Mouse (Mus musculus) forebrain, embryonic 12.5 days (tissue): Measurements from ENCODE around the gene Fam69a. TPM values are rescaled to one million over a fixed set of nuclear protein-coding genes. Genes with fewer than 3 reads are reported as not detected.

Experiments
- ATAC-seq: fragments of 200-750 bp; cut with Nextera tagmentation; 2 replicates; pipeline ENCODE4 v1.8.0; 2017; ENCODE audit warnings: moderate TSS enrichment; ENCODE audit not compliant: low FRiP score
- H3K27ac ChIP-seq: fragments of 300-500 bp; sonication (generic); 2 replicates; pipeline ENCODE4 v1.5.1; 2016; ENCODE audit warnings: mild to moderate bottlenecking
- H3K27me3 ChIP-seq: fragments of 300-500 bp; sonication (generic); 2 replicates; pipeline ENCODE4 v1.6.1; 2016; ENCODE audit warnings: mild to moderate bottlenecking
- H3K36me3 ChIP-seq: fragments of 300-500 bp; sonication (generic); replicated peaks from 2 replicates; pipeline ENCODE4 v1.6.1; 2016; ENCODE audit warnings: mild to moderate bottlenecking
- H3K4me1 ChIP-seq: fragments of 300-500 bp; sonication (generic); 2 replicates; pipeline ENCODE4 v1.6.1; 2016
- H3K4me2 ChIP-seq: fragments of 300-500 bp; sonication (generic); 2 replicates; pipeline ENCODE4 v1.6.1; 2016; ENCODE audit warnings: mild to moderate bottlenecking, moderate library complexity
- H3K4me3 ChIP-seq: fragments of 300-500 bp; sonication (generic); replicated peaks from 2 replicates; pipeline ENCODE4 v1.5.1; 2016; ENCODE audit warnings: mild to moderate bottlenecking
- H3K9ac ChIP-seq: fragments of 300-500 bp; sonication (generic); 2 replicates; pipeline ENCODE4 v1.6.1; 2016; ENCODE audit warnings: mild to moderate bottlenecking
- H3K9me3 ChIP-seq: fragments of 300-500 bp; sonication (generic); 2 replicates; pipeline ENCODE4 v1.6.1; 2016
- WGBS: fragments of 180-500 bp; shearing (Covaris S2); methylation state at CpG from one replicate; pipeline ENCODE4 v1.1.7; 2016; 5-methylcytosine and 5-hydroxymethylcytosine counted together
- polyA plus RNA-seq: library from polyadenylated mRNA; unstranded; fragments of >200 nt; fragmentation: Nextera tagmentation; extraction: Ambion mirVana; gene quantifications from 2 replicates; pipeline ENCODE4 v1.2.1, GENCODE M21; 2016

Fam69a gene
- polyA plus RNA-seq, 1 experiment from 2014 or later: 22.6 TPM

GRCm38 (mm10) chr5:107936625-107937389 is 50.1 kb downstream of the Fam69a start:
- Histone ChIP-seq H3K36me3 (no peaks in the 10 kb centered on the region), H3K9ac (no peak overlapping the region), H3K4me1 (peaks cover 3% of the 10 kb centered on the region; the same call in 1 of the 2 replicates), H3K27ac (no peak overlapping the region), H3K4me3 (no peak overlapping the region), H3K9me3 (no peaks in the 10 kb centered on the region), H3K27me3 (no peaks in the 10 kb centered on the region), H3K4me2 (no peak overlapping the region)
- 93% methylated on average over 10 of the region's 10 CpGs for WGBS
- no peak for ATAC-seq

DNA sequence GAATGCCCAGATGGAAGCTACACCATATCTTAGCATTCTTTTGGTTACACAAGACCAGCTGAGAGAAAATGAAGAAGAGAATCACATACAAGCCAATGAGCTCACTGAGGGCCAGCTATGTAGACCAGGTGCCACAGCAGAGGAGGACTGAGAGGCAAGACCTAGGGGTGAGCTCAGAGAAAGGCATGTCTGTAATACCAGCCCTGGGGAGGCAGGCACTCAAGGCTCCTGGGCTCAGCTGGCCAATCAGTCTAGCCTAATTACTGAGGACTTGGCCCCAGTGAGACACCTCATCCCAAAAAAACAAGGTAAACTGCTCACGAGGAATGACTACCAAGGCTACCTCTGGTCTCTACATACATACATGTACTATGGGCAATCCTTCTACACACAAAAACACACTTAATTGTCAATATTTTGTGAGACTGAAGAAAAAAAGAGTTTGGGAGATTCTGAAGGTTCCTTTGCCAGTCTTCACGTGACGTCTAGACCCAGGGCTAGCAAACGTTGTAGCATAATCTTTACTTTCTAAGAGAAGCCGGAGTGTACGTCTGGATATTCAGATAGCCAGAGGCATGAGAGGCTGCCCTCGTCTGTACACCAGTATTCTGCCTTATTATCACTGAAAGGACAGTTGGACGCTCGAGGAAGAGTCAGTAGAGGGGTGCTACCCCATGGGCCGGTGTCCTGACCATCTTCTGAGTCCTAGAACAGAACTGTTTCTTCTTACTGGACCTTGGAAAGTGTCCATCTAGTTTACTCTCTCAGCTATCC is 51.9 kb downstream of the Fam69a start:
- Histone ChIP-seq H3K4me1 (no peaks in the 10 kb centered on the region), H3K9me3 (no peaks in the 10 kb centered on the region), H3K9ac (no peak overlapping the region), H3K4me3 (no peak overlapping the region), H3K27me3 (no peaks in the 10 kb centered on the region), H3K27ac (no peak overlapping the region), H3K4me2 (no peak overlapping the region), H3K36me3 (no peaks in the 10 kb centered on the region)
- no peak for ATAC-seq
- WGBS: 86% methylated on average over 10 of the region's 10 CpGs

DNA sequence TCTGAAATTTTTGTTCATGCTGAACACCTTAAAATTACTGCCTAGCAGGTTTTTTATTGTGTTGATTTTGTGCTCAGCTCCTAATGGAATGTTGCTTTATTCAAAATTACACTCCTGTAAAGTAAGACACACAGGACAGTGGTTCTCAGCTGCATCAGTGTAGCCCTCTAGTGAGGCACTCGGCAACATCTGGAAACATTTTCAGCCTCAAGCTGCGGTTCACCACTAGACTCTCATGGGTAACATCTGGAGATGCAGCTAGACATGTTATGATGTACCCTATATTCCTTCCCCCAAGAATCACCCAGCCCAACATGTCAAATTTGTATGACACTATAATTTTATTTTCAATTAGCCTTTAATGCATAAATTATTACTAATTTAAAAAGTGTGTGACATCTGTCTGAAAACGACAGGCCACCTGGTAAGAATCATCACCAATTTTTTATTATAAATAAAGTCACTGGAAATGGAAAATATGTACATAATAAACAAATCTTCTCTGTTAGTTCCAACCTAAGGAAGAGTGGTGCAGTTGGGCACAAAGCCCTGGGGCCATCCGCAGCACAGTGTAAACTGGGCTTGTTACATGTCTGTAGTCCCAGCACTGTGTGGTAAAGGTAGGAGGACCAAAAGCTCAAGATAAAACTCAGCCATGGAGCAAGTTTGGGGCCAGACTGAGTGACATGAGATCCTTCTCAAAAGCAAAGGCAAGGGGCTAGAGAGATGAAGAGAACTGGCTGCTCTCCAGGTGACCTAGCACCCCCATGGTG is 53.5 kb downstream of the Fam69a start:
- ATAC-seq: no peak
- no peaks in the 10 kb centered on the region for H3K27me3 ChIP-seq
- WGBS: 80% methylated on average over 4 of the region's 4 CpGs

DNA sequence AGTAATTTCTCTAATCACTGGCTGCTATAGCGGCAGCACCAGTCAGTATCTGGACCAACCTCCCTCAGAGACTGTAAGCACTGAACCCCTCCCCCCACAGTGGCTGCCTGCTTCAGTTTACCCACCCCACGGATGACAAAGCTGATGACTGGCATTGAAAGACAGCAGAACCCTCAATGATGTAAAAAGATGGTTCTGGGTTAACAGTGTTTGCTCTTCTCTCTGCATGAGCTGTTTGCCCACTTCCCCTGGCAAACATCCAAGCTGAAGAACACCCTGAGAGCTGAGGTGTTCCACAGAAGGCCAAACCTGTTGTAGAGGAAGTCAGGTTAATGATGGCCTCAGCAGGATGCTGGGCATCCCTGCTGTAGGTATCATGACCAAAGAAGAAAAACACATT is 54.3 kb downstream of the Fam69a start:
- Histone ChIP-seq H3K4me2 (no peak overlapping the region), H3K9me3 (no peaks in the 10 kb centered on the region), H3K27ac (no peak overlapping the region), H3K36me3 (no peaks in the 10 kb centered on the region), H3K4me3 (no peak overlapping the region), H3K27me3 (no peaks in the 10 kb centered on the region), H3K9ac (no peak overlapping the region), H3K4me1 (no peaks in the 10 kb centered on the region)
- no peak for ATAC-seq
- WGBS: 47% methylated on average over 2 of the region's 2 CpGs

More for the DNA sequence above, 53.5 kb downstream of the Fam69a start:
- no peaks in the 10 kb centered on the region for H3K4me1 ChIP-seq
- H3K27ac ChIP-seq: no peak overlapping the region
- no peak overlapping the region for H3K4me3 ChIP-seq
- H3K9ac ChIP-seq: no peak overlapping the region
- H3K9me3 ChIP-seq: no peaks in the 10 kb centered on the region
- no peaks in the 10 kb centered on the region for H3K36me3 ChIP-seq
- no peak overlapping the region for H3K4me2 ChIP-seq

DNA sequence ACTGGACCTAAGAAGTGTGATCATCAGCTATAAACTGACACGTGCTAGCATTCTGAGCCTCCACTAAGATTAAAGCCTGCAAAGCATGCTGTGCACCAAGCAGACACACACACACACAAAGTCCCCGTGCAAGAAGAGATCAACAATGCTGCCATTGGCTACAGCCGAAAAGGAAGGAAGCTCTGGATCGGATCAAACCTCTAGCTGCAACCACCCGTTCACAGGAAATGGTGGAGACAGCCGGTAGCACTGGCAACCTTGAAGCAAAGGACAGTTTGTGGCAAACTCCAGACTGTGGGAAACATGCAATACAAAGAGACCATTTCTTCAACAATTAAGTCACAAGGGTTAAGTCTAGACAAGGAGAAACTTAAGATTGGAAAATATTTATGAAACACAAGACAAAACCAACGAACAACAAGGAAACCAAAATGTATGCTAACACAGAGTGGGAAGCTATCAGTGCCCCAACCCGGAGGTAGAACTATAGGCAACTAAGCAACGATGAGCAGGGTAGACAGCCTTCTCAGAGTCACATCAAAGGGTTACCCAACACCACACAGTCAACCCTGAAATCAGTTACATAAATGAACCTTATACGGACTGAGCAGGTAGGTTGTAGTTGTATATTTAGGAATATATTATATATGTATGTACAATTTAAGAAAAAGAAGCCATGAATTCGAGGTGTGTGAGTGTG is 60.2 kb downstream of the Fam69a start:
- H3K9ac ChIP-seq: no peak overlapping the region
- H3K9me3 ChIP-seq: no peaks in the 10 kb centered on the region
- no peak overlapping the region for H3K4me2 ChIP-seq
- no peaks in the 10 kb centered on the region for H3K4me1 ChIP-seq
- 84% methylated on average over 11 of the region's 11 CpGs for WGBS
- H3K36me3 ChIP-seq: no peaks in the 10 kb centered on the region
- H3K4me3 ChIP-seq: no peak overlapping the region
- no peak overlapping the region for H3K27ac ChIP-seq
- no peak for ATAC-seq
- no peaks in the 10 kb centered on the region for H3K27me3 ChIP-seq

- Histone ChIP-seq H3K9ac (no peak overlapping the region), H3K27me3 (no peaks in the 10 kb centered on the region), H3K4me2 (no peak overlapping the region), H3K36me3 (no peaks in the 10 kb centered on the region), H3K4me3 (no peak overlapping the region), H3K4me1 (no peaks in the 10 kb centered on the region), H3K9me3 (no peaks in the 10 kb centered on the region), H3K27ac (no peak overlapping the region)
- no peak for ATAC-seq
- WGBS: 78% methylated on average over 8 of the region's 8 CpGs
Observed at GRCm38 (mm10) chr5:107924564-107924963, 62.3 kb downstream of the Fam69a start.

DNA sequence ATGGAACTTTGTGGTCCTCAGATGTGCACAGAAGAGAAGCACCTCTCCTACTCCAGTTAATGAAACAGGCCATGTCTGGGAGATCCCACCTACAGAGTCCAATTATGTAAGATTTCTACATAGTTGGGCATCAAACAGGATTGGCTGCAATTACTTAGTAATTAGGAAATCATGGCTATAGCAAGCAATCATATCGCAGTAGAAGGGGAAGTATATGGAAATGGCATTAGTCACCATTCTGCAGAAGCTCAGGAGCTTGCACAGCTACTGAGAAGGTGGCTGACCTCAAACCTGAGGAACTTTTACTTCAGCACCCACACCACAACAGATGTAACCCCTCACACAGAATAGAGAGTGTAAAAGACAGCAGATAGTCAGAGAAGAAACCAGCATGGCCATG is 64.0 kb downstream of the Fam69a start:
- no peaks in the 10 kb centered on the region for H3K36me3 ChIP-seq
- H3K4me1 ChIP-seq: no peaks in the 10 kb centered on the region
- H3K4me2 ChIP-seq: no peak overlapping the region
- H3K27me3 ChIP-seq: no peaks in the 10 kb centered on the region
- no peak for ATAC-seq
- WGBS: 94% methylated on average over 1 of the region's 1 CpGs
- H3K4me3 ChIP-seq: no peak overlapping the region
- H3K27ac ChIP-seq: no peak overlapping the region
- H3K9me3 ChIP-seq: no peaks in the 10 kb centered on the region
- no peak overlapping the region for H3K9ac ChIP-seq

DNA sequence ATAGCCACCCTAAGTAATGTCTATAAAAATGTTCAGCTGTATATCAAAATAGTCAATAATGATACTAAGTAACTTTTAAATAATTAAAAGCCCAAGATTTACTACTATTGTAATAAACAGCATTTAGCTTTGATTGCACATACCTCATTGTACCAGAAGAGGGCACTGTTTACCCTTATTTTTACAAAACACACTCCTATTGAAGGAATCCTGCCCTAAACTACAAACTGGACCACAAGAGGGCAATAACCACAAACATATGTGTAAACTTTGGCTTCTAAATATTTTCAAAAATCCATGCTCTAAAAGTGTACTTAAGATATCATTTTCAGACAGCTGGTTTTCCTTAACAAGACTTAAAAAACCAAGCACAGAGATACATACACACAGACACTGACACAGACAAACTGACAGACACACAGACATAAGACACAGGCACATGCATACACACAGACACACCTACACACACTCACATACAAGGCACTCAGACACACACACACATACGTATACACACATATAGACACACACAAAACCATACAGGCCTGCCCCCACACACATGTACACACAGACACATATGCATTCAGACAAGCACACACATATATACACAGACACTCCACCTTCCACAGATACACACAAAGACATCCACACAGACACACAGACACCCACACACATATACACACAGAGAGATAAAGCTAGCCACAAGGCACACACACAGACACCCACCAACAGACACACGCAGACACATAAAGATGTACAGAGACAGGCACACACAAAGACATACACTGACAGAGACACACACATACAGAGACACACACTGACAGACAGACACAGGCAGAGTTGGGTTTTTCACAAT is 65.3 kb downstream of the Fam69a start:
- Histone ChIP-seq H3K9me3 (no peaks in the 10 kb centered on the region), H3K27me3 (no peaks in the 10 kb centered on the region), H3K4me1 (no peaks in the 10 kb centered on the region), H3K4me2 (no peak overlapping the region), H3K36me3 (no peaks in the 10 kb centered on the region), H3K9ac (no peak overlapping the region), H3K4me3 (no peak overlapping the region), H3K27ac (no peak overlapping the region)
- ATAC-seq: no peak
- WGBS: 69% methylated on average over 2 of the region's 2 CpGs

- Histone ChIP-seq H3K9ac (no peak overlapping the region), H3K4me2 (no peak overlapping the region), H3K9me3 (no peaks in the 10 kb centered on the region), H3K4me3 (no peak overlapping the region), H3K27me3 (no peaks in the 10 kb centered on the region), H3K27ac (no peak overlapping the region), H3K4me1 (no peaks in the 10 kb centered on the region), H3K36me3 (peaks cover under 1% of the 10 kb centered on the region)
- WGBS: 36% methylated on average over 4 of the region's 4 CpGs
- no peak for ATAC-seq
Observed at GRCm38 (mm10) chr5:107915280-107915679, 71.6 kb downstream of the Fam69a start.

DNA sequence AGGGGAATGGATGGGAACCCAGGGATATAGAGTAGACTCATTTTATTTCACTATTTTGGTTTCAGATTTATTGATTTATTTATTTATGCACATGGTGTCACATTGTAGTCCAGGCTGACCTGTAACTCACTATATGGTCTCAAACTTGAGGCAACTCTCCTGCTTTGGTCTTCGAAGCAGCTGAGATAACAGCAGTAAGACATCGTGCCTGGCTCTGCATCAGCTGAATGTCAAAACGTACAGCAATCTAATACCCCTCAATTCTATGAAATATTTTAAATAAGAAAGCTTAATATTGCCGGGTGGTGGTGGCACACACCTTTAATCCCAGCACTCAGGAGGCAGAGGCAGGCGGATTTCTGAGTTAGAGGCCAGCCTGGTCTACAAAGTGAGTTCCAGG is 75.9 kb downstream of the Fam69a start:
- H3K4me1 ChIP-seq: no peaks in the 10 kb centered on the region
- 94% methylated on average over 5 of the region's 5 CpGs for WGBS
- no peaks in the 10 kb centered on the region for H3K27me3 ChIP-seq
- H3K4me3 ChIP-seq: no peak overlapping the region
- H3K9ac ChIP-seq: no peak overlapping the region
- no peak overlapping the region for H3K27ac ChIP-seq
- H3K36me3 ChIP-seq: peaks cover 41% of the 10 kb centered on the region
- no peaks in the 10 kb centered on the region for H3K9me3 ChIP-seq
- no peak overlapping the region for H3K4me2 ChIP-seq
- ATAC-seq: no peak

- 70% methylated on average over 5 of the region's 5 CpGs for WGBS
- Histone ChIP-seq H3K4me3 (no peak overlapping the region), H3K27me3 (no peaks in the 10 kb centered on the region), H3K4me2 (no peak overlapping the region), H3K9me3 (no peaks in the 10 kb centered on the region), H3K4me1 (no peaks in the 10 kb centered on the region), H3K27ac (no peak overlapping the region), H3K9ac (no peak overlapping the region), H3K36me3 (peaks cover 49% of the 10 kb centered on the region)
- ATAC-seq: no peak
Observed at GRCm38 (mm10) chr5:107910084-107910616, 76.7 kb downstream of the Fam69a start.
